Mouse (Mus musculus): ENCODE data around the gene Arfgef2.

Gene Arfgef2

GRCm38 (mm10) chr2:166856366-166856765, 51.0 kb downstream of the Arfgef2 start:
- DNase-seq (ENCODE audit: low read depth, low spot score) = no peak

GRCm38 (mm10) chr2:166857118-166857517, 51.7 kb downstream of the Arfgef2 start:
- no peak for DNase-seq (ENCODE audit: low read depth, low spot score)

GRCm38 (mm10) chr2:166859214-166859613, 53.8 kb downstream of the Arfgef2 start:
- DNase-seq (ENCODE audit: low read depth, low spot score) = no peak

- DNase-seq (ENCODE audit: low read depth, low spot score) = no peak
Measured at GRCm38 (mm10) chr2:166862505-166862904, 57.1 kb downstream of the Arfgef2 start.

- no peak for DNase-seq (ENCODE audit: low read depth, low spot score)
Measured at GRCm38 (mm10) chr2:166865476-166865875, 60.1 kb downstream of the Arfgef2 start.

GRCm38 (mm10) chr2:166870271-166870865, 65.0 kb downstream of the Arfgef2 start:
- no peak for DNase-seq (ENCODE audit: low read depth, low spot score)

- no peak for DNase-seq (ENCODE audit: low read depth, low spot score)
Measured at GRCm38 (mm10) chr2:166870899-166871298, 65.5 kb downstream of the Arfgef2 start.

GRCm38 (mm10) chr2:166874675-166875280, 69.4 kb downstream of the Arfgef2 start:
- DNase-seq (ENCODE audit: low read depth, low spot score) = no peak

GRCm38 (mm10) chr2:166875561-166875960, 70.2 kb downstream of the Arfgef2 start:
- DNase-seq (ENCODE audit: low read depth, low spot score) = no peak

- no peak for DNase-seq (ENCODE audit: low read depth, low spot score)
Measured at GRCm38 (mm10) chr2:166876331-166876730, 70.9 kb downstream of the Arfgef2 start.

GRCm38 (mm10) chr2:166885066-166885465, 79.7 kb downstream of the Arfgef2 start:
- DNase-seq (ENCODE audit: low read depth, low spot score) = no peak

GRCm38 (mm10) chr2:166885619-166886018, 80.2 kb downstream of the Arfgef2 start:
- DNase-seq (ENCODE audit: low read depth, low spot score) = no peak

GRCm38 (mm10) chr2:166886231-166886630, 80.8 kb downstream of the Arfgef2 start:
- DNase-seq (ENCODE audit: low read depth, low spot score) = no peak

- DNase-seq (ENCODE audit: low read depth, low spot score) = no peak
Measured at GRCm38 (mm10) chr2:166887816-166888215, 82.4 kb downstream of the Arfgef2 start.

- DNase-seq (ENCODE audit: low read depth, low spot score) = no peak
Measured at GRCm38 (mm10) chr2:166891366-166891880, 86.0 kb downstream of the Arfgef2 start.

- DNase-seq (ENCODE audit: low read depth, low spot score) = no peak
Measured at GRCm38 (mm10) chr2:166892158-166892680, 86.8 kb downstream of the Arfgef2 start.

- DNase-seq (ENCODE audit: low read depth, low spot score) = no peak
Measured at GRCm38 (mm10) chr2:166893036-166893435, 87.6 kb downstream of the Arfgef2 start.

- no peak for DNase-seq (ENCODE audit: low read depth, low spot score)
Measured at GRCm38 (mm10) chr2:166896368-166896767, 91.0 kb downstream of the Arfgef2 start.

- no peak for DNase-seq (ENCODE audit: low read depth, low spot score)
Measured at GRCm38 (mm10) chr2:166896974-166897373, 91.6 kb downstream of the Arfgef2 start.

GRCm38 (mm10) chr2:166899161-166899560, 93.8 kb downstream of the Arfgef2 start:
- no peak for DNase-seq (ENCODE audit: low read depth, low spot score)

- no peak for DNase-seq (ENCODE audit: low read depth, low spot score)
Measured at GRCm38 (mm10) chr2:166899746-166900145, 94.4 kb downstream of the Arfgef2 start.

GRCm38 (mm10) chr2:166900792-166901505, 95.6 kb downstream of the Arfgef2 start:
- DNase-seq (ENCODE audit: low read depth, low spot score) = no peak

Measured in brain, embryonic 18.5 days (tissue).